Mouse (Mus musculus) G1E (cell line): ENCODE data around the gene Cdkn2aipnl.

Experiments
- CTCF ChIP-seq: IDR thresholded peaks from 2 replicates; pipeline ENCODE4 v1.5.1; 2012; ENCODE audit warnings: low read depth, low read length, inconsistent platforms, mixed read lengths
- GATA1 ChIP-seq: IDR thresholded peaks from 2 replicates; pipeline ENCODE4 v1.6.1; 2012; ENCODE audit warnings: borderline replicate concordance, low read length, inconsistent platforms, mixed read lengths
- POLR2AphosphoS5 ChIP-seq: IDR thresholded peaks from 2 replicates; pipeline ENCODE4 v1.6.1; 2012; ENCODE audit warnings: low read depth, low read length, inconsistent platforms; ENCODE audit not compliant: insufficient replicate concordance
- TAL1 ChIP-seq: conservative IDR thresholded peaks from 2 replicates; pipeline ENCODE4 v1.6.1; 2012; ENCODE audit warnings: low read depth, low read length, inconsistent platforms, mixed read lengths

GRCm38 (mm10) chr11:51942602-51943499, 24.6 kb upstream of the Cdkn2aipnl start:
- TF ChIP-seq CTCF (no peak), TAL1 (no peak), GATA1 (no peak), POLR2AphosphoS5 (no peak)
